Mouse (Mus musculus) brain, embryonic 18.5 days (tissue): Measurements from ENCODE around the gene Fkbp8.

Experiments used
- DNase-seq: peaks from one replicate; pipeline ENCODE4 v3.0.0-alpha.2; 2012; ENCODE audit warnings: low read depth, low spot score

Gene Fkbp8

DNA sequence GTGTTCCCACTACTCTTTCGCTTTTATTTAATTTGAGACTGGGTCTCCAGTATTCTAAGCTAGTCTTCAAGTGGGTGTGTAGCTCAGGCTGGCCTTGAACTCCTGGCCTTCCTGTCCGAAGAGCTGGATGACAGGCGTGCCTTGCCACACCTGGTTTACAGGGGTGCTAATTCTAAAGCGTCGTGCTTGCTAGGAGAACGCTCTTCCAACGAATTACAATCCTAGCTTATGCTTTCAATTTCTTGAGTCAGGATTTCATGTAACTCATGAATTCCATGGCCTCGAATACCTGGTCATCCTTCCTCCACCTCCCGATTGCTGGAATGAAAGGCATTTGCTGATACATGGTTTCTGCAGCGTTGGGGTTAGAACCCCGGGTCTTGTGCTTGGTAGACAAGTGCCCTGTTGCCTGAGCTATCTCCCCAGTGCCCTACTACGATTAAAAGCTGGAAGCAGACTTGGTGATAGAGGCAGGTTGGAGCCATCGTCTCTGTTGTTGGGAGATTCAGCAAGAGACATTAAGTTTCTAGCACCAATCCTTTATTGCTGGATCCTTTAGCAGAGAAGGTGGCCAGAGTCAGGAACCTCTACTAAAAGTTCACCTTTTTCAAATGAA is 766 bp downstream of the Fkbp8 start:
- no peak for DNase-seq

DNA sequence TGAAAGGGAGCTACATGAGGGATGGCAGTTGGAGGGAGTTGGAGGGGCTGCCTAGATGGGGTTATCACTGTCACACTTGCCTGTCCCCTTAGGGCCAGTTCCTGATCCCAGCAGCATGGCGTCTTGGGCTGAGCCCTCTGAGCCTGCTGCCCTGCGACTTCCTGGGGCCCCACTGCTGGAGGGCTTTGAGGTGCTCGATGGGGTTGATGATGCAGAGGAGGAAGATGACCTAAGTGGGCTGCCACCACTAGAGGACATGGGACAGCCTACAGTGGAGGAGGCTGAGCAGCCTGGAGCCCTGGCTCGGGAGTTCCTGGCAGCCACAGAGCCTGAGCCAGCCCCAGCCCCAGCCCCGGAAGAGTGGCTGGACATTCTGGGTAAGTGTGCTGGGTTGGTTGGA is 1.8 kb downstream of the Fkbp8 start:
- no peak for DNase-seq

DNA sequence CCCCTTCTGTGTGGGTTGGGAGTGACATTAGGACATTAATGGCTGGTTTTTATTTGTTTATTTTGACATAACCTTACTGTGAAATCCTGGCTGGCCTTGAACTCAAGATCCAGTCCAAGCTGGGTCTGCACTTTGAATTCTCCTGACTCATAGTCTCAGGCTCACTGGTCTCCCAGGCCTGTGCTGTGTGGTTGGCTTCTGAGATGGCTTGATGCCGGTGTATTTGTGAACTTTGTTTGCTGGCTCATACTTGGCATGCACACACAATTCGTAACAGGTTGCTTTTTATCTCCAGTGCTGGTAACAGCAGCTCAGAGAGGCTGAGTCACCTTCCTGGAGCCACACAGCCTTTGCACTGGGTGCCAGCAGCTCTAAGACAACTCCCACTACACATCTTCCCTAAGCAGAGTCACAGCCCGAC is 2.2 kb downstream of the Fkbp8 start:
- DNase-seq: no peak

- DNase-seq: no peak
Observed at GRCm38 (mm10) chr8:70530314-70530713, 2.8 kb downstream of the Fkbp8 start.

DNA sequence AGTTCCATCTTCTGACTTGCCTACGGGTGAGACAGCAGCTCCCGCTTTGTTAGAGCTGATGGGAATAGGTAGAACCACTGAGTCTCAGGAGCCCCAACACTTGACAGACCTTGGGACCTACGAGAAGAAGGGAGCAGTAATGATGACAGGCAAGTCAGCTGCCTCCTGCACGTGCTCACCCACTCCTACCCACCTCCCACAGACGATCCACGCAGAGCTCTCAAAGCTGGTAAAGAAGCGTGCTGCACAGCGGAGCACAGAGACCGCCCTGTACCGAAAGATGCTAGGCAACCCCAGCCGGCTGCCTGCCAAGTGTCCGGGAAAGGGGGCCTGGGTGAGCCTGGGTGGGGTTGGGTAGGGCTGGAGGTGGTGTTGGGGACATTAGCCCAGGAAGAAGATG is 6.8 kb downstream of the Fkbp8 start:
- DNase-seq: no peak

- no peak for DNase-seq
Observed at GRCm38 (mm10) chr8:70535221-70535620, 7.7 kb downstream of the Fkbp8 start.

- no peak for DNase-seq
Observed at GRCm38 (mm10) chr8:70535701-70536100, 8.2 kb downstream of the Fkbp8 start.

GRCm38 (mm10) chr8:70538024-70538579 is 10.6 kb downstream of the Fkbp8 start:
- DNase-seq: no peak

- peak; percentile 97 for DNase-seq
Observed at GRCm38 (mm10) chr8:70538633-70539076, 11.1 kb downstream of the Fkbp8 start.

GRCm38 (mm10) chr8:70539077-70539813 is 11.7 kb downstream of the Fkbp8 start, which contains the start of gene Ell:
TSS of gene Ell (plus strand) at chr8:70539457.
- DNase-seq: peak; percentile 96

GRCm38 (mm10) chr8:70540013-70540506 is 12.5 kb downstream of the Fkbp8 start:
- no peak for DNase-seq

DNA sequence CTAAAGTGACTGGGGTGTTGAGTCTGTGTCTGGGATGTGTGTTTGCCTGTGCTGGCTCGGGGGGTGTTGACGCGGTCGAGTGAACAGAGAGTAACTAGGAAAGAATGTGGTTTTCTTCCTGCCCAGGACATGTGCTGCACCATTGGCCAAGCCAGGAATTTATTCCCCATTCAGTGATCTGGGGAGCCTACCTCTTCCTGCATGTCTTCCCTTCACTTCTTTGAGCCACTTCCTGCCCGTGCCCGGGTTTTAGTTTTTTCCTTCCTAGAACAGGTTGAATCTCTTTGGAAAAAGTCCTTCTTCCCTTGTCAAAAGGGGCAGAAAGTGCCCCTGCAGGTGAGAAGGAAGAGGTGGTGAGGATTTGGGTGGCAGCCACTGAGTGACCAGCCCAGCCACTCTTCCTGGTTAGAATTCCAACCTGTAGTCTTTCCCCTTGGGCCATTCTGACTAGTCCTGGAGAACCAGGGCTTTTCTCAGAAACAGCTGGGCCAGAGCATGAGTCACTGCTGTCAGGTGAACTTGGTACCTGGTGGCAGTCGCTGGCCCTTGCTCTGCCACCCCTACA is 13.1 kb downstream of the Fkbp8 start:
- DNase-seq: no peak

DNA sequence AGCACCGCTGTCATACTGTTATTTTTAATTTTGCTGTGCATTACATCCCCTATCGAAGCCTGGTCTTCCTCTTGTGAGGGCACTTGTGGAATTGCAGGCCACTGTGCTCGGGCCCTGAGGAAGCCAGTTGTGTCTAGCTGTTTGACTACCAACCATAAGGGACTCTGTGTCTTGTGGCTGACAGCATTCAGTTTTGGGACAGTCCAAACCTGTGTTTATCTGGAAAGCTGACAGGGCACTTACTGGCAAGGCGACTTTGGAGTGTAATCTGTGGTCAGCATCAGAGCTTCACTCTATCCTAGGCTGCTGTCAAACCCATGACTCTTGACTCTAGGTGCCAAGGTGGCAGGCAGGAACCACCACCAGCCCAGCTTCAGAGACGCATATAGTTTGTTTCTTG is 13.6 kb downstream of the Fkbp8 start:
- DNase-seq: no peak

DNA sequence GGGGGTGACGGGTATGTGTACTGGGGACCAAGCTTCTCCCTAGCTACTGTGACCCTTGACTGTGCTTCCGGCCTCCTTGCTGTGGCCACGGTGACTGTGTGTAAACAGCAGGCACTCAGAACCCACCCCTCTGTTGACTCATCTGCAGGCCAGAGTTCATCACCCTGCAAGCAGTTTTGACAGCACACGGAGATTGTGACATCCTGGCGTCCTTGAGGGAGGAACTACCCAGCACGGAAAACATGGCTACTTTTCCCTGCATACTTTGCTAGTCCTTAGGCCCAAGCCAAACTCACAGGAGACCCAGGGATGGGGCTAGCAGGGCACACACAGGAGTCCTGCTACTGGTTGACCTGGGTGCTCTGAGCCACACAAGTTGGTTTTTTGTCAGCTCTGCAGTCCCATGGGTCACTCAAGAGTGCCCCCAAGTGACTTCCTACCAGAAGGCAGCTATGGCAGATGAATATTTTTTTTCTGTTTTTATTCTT is 16.7 kb downstream of the Fkbp8 start:
- no peak for DNase-seq

- DNase-seq: no peak
Observed at GRCm38 (mm10) chr8:70546412-70546811, 18.9 kb downstream of the Fkbp8 start.

DNA sequence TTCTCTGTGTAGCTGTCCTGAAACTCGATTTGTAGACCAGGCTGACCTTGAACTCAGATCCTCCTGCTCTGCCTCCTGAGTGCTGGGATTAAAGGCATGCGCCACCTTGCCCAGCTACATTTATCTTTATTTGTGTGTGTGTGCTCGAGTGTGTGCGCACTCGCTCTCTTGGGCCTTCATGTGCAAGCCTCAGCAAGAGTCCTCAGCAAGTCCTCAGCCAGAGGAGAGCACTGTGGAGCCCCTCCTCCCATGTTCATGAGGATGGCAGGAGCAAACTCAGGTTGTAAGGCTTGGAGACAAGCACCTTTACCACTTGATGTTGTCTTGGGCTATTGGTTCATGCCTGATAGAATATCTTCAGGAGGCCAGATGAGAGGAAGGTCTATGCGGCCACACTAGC is 20.2 kb downstream of the Fkbp8 start:
- DNase-seq: no peak

- DNase-seq: no peak
Observed at GRCm38 (mm10) chr8:70549412-70550184, 22.1 kb downstream of the Fkbp8 start.

GRCm38 (mm10) chr8:70551558-70552161 is 24.1 kb downstream of the Fkbp8 start:
- DNase-seq: no peak

DNA sequence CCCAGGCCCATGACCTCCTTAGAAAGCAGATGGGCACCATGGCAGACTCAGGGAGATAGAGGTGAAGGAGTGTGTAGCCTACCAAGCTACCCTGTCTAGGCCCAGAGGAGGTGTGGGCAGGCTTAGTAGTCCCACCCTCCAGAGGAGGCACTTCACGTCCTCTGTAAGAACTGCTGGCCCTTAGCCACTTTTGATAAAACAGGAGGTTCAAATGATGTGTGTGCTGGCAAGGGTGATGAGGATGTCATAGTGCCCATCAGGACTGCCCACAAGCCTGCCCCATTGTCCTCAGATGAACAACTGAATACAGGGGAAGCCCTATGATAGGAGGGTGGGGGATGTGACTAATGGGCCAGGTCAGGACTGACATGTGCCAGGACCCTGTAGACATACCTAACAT is 25.3 kb downstream of the Fkbp8 start:
- no peak for DNase-seq

- DNase-seq: no peak
Observed at GRCm38 (mm10) chr8:70553740-70554139, 26.2 kb downstream of the Fkbp8 start.
